Comparison of ENCODE assay signal across 16 mouse cellular contexts in genomic region chr13:30310221-30310620, GRCm38 (mm10).
"Had no signal": no experiment of that assay in that cellular context is flagged by ENCODE, and none has a peak within 500 bp of the region (broad histone marks: within the 10 kb centered on the region; RNA-seq: fewer than 3 reads in every experiment).

No protein-coding gene starts in this region.

- H3K36me3 ChIP-seq: neural tube, embryonic 13.5 days; neural tube, embryonic 15.5 days; stomach, embryonic 15.5 days had no signal

- H3K9me3 ChIP-seq: neural tube, embryonic 13.5 days; neural tube, embryonic 15.5 days; stomach, embryonic 15.5 days had no signal

- H3K27me3 ChIP-seq: neural tube, embryonic 13.5 days; neural tube, embryonic 15.5 days; stomach, embryonic 15.5 days had no signal

- H3K9ac ChIP-seq: neural tube, embryonic 13.5 days; neural tube, embryonic 15.5 days; stomach, embryonic 15.5 days had no signal

- DNase-seq: retina, postnatal 1 day; right cerebral cortex, adult 18-20 months; right cerebral cortex, postnatal 14 days; right cerebral cortex, postnatal 25 days; right cerebral cortex, postnatal 4 days; spleen, adult 18-20 months; thymus, adult 18-20 months; thymus, adult 2 months; thymus, postnatal 14 days; thymus, postnatal 25 days; thymus, postnatal 36 days; thymus, postnatal 4 days had no signal

- H3K4me1 ChIP-seq: neural tube, embryonic 13.5 days; neural tube, embryonic 15.5 days; stomach, embryonic 15.5 days had no signal

- H3K27ac ChIP-seq: neural tube, embryonic 13.5 days; neural tube, embryonic 15.5 days; stomach, embryonic 15.5 days; stomach, postnatal 0 days had no signal

- H3K4me3 ChIP-seq: neural tube, embryonic 13.5 days; neural tube, embryonic 15.5 days; stomach, embryonic 15.5 days had no signal

- H3K4me2 ChIP-seq: neural tube, embryonic 13.5 days; neural tube, embryonic 15.5 days; stomach, embryonic 15.5 days had no signal
